Mouse (Mus musculus) G1E (cell line): ENCODE data around the gene Apba1.

Experiments used
- CTCF ChIP-seq: IDR thresholded peaks from 2 replicates; pipeline ENCODE4 v1.5.1; 2012; ENCODE audit warnings: low read depth, low read length, inconsistent platforms, mixed read lengths
- POLR2AphosphoS5 ChIP-seq: IDR thresholded peaks from 2 replicates; pipeline ENCODE4 v1.6.1; 2012; ENCODE audit warnings: low read depth, low read length, inconsistent platforms; ENCODE audit not compliant: insufficient replicate concordance
- TAL1 ChIP-seq: conservative IDR thresholded peaks from 2 replicates; pipeline ENCODE4 v1.6.1; 2012; ENCODE audit warnings: low read depth, low read length, inconsistent platforms, mixed read lengths

DNA sequence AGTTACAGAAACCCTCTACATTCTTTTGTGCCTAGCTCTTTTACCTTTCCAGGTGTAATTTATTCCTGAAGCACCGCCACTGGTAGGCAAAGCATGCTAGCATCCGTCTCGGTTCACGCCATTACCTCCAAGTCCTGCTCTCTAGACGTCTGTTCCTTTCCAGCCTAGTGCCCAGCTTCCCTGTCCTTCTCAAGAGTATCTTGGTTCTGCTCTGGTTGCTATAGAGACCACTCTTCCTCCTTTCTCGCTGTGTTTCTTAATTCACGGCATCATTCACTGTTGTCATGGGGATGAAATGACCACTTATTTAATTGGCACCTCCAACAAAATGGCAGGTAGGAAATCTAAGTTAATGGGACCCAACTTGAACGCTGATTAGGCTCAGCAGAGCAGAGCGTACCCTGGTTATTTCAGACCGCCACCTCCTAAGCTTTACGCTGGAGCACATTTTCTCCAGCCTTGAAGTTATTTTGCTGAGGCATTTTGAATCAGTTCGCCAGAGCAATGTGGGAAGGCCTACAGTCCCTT is 182.8 kb downstream of the Apba1 start:
- no peak for TF ChIP-seq CTCF
- TF ChIP-seq TAL1 = no peak
- TF ChIP-seq POLR2AphosphoS5 = no peak
